Mouse (Mus musculus) thymus, adult 18-20 months (tissue): ENCODE results near the gene Celf2.

ENCODE experiments used
- DNase-seq, 2 experiments: peaks; one replicate each; pipeline ENCODE4 v3.0.0; 2022; ENCODE audit warnings: mixed read lengths in 2 of 2

Celf2 gene

GRCm38 (mm10) chr2:6648877-6649276 is 860.5 kb downstream of the Celf2 start:
- no peak for DNase-seq

GRCm38 (mm10) chr2:6647028-6647427 is 862.3 kb downstream of the Celf2 start:
- no peak for DNase-seq

- no peak for DNase-seq
Observed at GRCm38 (mm10) chr2:6646325-6646724, 863.0 kb downstream of the Celf2 start.

GRCm38 (mm10) chr2:6642222-6642850 is 867.0 kb downstream of the Celf2 start:
- no peak for DNase-seq

DNA sequence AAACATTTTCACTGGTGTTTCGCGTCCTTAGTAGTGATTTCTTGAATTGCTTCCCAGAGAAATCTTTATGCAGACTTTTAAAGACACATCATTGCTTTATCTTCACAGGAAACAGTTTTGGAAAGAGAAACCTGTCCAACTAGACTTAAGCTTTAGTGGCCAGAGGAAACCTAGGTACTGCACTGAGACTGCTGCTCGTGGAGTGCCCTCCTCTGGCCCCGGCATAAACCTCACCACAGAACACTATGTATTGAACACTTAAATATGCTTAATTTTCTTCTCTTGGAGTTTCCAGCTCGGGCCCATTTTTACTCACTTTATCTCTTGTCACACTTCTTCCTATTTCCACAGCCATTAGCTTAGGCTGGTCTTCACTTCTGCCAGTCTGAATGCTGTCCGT is 870.0 kb downstream of the Celf2 start:
- DNase-seq = no peak

GRCm38 (mm10) chr2:6637147-6637546 is 872.2 kb downstream of the Celf2 start:
- no peak for DNase-seq

- no peak for DNase-seq
Observed at GRCm38 (mm10) chr2:6634899-6635298, 874.5 kb downstream of the Celf2 start.

- no peak for DNase-seq
Observed at GRCm38 (mm10) chr2:6633115-6633514, 876.2 kb downstream of the Celf2 start.

- no peak for DNase-seq
Observed at GRCm38 (mm10) chr2:6623802-6624201, 885.6 kb downstream of the Celf2 start.

DNA sequence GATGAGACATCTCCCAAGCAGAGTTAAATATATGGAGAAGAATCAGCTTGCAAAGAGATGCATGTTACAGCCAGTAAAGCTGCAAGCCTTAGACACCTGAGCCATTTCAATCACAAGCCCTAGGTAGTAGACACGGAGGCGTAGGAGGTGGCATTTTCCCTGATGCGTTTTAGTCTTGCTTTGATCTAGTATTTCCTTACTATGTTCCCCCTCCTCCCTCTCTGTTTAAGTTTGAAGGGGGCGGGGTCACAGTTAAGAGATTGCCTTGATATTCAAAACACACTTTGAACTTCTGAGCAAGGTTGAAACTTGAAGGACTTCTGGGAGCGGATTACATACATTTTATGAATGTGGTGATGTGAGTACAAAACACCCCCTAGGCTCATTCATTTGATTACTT is 887.3 kb downstream of the Celf2 start:
- DNase-seq = no peak

DNA sequence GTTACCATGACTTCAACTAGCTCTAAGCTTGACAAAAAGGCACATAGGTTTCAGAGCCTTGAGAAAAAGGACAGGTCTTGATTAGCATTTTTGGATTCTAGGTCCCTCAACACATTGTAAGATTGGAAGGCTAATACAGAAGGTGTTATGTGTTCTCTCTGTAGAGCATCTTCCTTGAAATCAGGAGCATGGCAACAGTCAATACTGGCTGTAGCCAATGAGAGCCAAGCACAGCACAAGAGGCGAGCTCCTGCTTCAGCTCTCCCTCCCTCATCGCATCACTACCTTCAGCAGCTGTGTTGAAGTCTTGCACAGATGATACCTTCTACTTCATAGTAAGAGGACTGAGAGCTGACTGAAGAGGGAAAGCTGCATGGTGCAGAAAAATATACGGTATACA is 890.5 kb downstream of the Celf2 start:
- no peak for DNase-seq

- no peak for DNase-seq
Observed at GRCm38 (mm10) chr2:6618450-6618849, 890.9 kb downstream of the Celf2 start.

- no peak for DNase-seq
Observed at GRCm38 (mm10) chr2:6604347-6604746, 905.0 kb downstream of the Celf2 start.

DNA sequence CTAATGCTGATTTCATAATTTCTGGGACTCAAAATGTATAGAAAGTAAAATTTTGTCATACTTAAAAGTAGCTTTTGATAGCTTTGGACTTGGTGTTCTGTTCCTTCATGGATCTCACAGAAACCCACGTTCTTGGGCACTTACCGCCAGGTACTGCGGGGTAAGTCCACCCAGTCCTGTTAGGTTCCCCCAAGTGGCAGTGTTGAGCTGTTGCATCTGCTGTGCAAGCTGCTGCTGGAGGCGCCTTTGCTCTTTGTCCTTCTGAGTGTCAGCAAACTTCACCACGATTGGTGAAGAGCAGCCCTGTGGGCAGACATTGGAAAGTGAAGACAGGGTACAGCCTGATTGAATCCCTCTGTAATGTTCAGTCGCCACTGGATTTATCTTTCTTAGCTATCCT is 905.5 kb downstream of the Celf2 start:
- DNase-seq = no peak

DNA sequence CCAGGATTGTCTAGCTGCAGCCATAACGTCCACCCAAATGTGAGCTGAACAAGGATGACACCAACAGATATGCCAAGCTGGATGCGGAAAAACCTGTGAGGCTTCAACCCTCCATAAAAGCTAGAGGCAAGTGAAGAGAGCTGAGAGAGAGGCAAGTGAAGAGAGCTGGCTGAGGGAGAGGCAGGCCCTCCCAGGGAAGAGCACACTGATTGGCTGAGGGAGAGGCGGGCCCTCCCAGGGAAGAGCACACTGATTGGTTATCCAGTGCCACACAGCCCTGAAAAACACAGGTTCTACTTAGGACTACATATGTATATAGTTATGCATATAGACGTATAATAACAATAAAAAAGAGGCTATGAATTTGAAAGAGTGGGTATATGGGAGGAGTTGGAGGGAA is 907.2 kb downstream of the Celf2 start:
- DNase-seq = no peak

GRCm38 (mm10) chr2:6598879-6599167 is 910.5 kb downstream of the Celf2 start:
- no peak for DNase-seq

DNA sequence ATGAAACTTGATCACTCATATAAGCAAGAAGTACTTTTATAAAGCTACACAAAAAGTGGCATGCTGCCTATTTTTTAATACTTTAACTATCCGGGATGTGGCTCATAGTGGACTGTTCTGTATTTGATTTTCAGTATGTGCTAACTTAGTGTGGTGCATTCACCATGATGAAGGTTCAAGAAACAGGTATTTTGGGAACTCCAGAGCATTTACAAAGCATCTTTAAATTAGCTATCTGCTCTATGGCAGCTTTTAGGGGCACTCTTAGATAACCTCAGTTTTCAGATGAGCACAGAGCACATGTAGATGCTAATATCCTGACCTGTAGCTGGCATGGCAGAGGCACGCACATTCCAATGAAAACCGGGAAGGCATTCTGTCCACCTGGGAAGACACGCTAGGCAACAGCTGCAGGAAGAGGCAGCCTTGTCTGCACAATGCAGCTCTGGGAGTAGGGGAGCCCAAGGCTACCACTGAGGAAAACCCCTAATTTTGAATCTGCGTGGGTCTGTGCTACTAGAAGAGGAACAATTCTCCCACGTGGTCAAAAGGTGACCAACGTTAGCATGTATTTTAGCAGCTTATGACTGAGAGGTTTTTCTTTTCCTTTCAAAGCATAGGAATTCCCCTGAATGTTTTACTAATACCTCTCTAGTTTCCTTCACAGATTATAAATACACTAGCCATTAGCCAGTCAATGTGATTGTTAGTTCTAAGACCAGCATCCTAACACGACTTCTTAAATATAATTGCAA is 911.1 kb downstream of the Celf2 start:
- no peak for DNase-seq

GRCm38 (mm10) chr2:6594736-6595135 is 914.6 kb downstream of the Celf2 start:
- DNase-seq = no peak

- no peak for DNase-seq
Observed at GRCm38 (mm10) chr2:6594160-6594559, 915.2 kb downstream of the Celf2 start.

GRCm38 (mm10) chr2:6593739-6594138 is 915.6 kb downstream of the Celf2 start:
- DNase-seq = no peak

- no peak for DNase-seq
Observed at GRCm38 (mm10) chr2:6586122-6586681, 923.2 kb downstream of the Celf2 start.

- DNase-seq = no peak
Observed at GRCm38 (mm10) chr2:6585069-6585754, 924.2 kb downstream of the Celf2 start.

- DNase-seq = no peak
Observed at GRCm38 (mm10) chr2:6582711-6583110, 926.7 kb downstream of the Celf2 start.

DNA sequence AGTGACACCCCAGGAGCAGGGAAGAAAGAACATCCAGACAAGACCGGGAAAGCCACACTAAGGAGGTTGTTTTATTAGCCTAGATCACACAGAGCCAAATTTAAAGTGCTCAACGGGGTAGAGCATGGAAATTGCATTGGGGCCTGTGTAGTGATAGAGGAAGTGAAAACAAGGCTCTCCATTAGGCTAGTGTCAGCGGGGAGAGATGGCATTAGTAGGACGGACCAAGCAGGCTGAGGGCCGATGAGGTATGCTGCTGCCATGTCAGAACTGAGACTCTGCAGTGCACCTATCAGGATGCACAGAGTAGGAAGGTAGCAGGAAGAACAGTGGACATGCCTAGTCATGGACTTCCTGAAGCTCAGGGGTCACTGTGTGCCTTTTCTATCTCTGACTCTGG is 929.3 kb downstream of the Celf2 start:
- DNase-seq = no peak
